Mouse (Mus musculus) kidney, postnatal 4 days (tissue): ENCODE results near the gene Prr5l.

Experiments
- DNase-seq, 2 experiments: peaks; one replicate each; pipeline ENCODE4 v3.0.0; 2021; ENCODE audit warnings: mixed read lengths in 2 of 2

The Prr5l gene

GRCm38 (mm10) chr2:101721835-101722234, 161.0 kb downstream of the Prr5l start:
- DNase-seq, result no peak

- DNase-seq, result no peak
Observed at GRCm38 (mm10) chr2:101717162-101717561, 165.7 kb downstream of the Prr5l start.

DNA sequence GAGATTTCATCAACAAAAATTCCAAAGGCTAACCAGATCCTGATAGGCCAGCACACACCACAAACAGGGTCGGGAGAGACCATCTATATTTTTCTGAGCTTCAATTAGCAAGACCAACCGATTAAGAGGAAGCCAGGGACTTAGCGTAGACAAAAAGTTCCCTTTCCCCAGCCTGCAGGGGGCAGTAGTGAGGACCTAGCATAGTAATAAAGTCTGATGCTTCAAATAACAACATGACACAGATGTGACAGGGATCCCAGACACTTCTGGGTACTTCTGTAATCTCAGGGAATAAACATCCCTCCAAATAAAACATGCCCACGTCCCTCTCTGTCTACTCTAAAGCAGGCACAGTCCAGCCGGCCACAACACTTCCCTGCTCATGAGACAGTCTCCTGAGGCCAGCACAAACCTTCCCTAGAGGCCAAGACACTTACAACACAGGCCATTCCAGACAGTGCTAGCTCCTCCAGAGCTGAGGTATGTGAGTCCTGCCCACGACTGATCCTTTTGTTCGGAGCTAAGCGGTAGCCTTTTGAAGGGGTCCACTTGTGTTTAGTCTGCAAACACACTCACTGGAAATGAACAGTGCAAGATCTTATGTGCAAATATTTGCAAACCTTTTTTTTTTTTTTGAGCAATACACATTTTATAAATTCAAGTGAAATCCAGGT, 167.0 kb downstream of the Prr5l start:
- DNase-seq, result peak; percentile 68 to 71

GRCm38 (mm10) chr2:101711608-101712007, 171.2 kb downstream of the Prr5l start:
- peak in 1 of 2 experiments; percentile 19 for DNase-seq

DNA sequence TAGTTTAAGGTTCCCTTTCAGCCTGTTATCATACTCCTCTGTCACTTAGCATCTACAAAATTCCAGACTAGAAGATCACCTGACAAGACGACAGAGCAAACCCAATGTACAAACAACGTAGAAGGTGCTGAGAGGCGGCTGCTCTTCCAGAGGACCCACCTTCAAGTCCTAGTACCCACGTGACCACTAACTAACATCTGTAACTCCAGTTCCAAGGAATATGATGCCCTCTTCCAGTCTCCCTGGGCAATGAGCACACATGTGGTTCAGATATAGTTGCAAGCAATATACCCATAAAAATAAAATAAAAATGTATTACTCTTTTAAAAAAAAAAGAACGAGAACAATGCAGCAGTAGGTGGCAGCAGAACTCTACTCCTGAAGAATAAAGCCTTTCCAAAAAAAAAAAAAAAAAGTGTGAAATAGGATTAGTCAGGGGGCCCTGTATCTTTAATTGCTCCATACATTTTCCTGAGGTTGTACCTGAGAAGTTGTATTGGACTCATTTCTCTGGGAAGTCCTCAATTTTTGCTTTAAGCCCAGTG, 176.8 kb downstream of the Prr5l start:
- DNase-seq, result peak; percentile 34 to 47

GRCm38 (mm10) chr2:101699284-101699683, 183.5 kb downstream of the Prr5l start:
- no peak for DNase-seq

DNA sequence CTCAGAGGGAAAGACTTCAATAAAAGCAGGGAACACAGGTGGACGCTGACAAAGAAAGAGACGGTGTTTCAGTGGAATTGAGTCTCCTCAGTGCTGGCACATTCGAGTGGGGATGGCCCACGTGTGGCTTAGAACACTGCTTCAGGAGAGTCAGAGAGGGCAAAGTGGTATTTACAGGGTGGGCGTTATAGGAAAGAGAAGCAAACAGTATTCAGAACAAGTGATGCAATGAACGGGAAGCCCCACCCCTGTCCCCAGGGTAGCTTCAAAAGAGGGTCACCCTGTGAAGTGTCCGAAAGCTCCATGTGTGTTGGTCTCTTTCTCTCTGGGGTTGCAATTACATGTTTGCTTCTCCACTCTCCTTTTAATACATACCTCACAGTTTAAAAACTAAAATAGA, 187.2 kb downstream of the Prr5l start:
- no peak for DNase-seq

GRCm38 (mm10) chr2:101693577-101694215, 189.1 kb downstream of the Prr5l start:
- peak in 1 of 2 experiments; percentile 16 for DNase-seq

GRCm38 (mm10) chr2:101693043-101693442, 189.8 kb downstream of the Prr5l start:
- DNase-seq, result no peak

GRCm38 (mm10) chr2:101690252-101690827, 192.5 kb downstream of the Prr5l start:
- no peak for DNase-seq

DNA sequence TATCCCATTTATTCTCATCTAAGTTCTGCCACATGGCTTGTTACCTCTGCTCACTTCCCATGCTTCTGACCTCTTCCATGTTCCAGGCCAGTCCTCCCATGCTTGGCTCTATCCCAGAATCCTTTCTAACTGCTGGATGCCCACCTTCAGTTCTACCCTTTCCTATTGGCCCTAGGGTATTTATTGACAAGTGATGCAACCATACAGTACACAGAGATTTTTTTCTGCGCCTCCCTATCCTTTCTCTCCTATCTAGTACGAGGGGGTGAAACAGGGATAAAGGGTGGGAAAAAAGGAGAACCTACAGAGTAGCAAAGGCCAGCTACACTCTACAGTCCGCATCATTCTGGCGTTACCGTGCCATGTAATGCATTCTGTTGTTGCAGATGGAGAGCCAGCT, 194.8 kb downstream of the Prr5l start:
- no peak for DNase-seq

DNA sequence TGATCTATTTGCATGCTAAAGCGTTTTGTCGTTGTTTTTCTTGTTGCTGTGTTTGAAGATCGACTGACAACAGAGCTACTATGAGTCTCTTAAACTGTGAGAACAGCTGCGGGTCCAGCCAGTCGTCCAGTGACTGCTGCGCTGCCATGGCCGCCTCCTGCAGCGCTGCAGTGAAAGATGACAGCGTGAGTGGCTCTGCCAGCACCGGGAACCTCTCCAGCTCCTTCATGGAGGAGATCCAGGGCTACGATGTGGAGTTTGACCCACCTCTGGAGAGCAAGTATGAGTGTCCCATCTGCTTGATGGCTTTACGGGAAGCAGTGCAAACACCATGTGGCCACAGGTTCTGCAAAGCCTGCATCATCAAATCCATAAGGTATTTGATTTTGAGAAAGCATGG, 198.4 kb downstream of the Prr5l start:
- no peak for DNase-seq

DNA sequence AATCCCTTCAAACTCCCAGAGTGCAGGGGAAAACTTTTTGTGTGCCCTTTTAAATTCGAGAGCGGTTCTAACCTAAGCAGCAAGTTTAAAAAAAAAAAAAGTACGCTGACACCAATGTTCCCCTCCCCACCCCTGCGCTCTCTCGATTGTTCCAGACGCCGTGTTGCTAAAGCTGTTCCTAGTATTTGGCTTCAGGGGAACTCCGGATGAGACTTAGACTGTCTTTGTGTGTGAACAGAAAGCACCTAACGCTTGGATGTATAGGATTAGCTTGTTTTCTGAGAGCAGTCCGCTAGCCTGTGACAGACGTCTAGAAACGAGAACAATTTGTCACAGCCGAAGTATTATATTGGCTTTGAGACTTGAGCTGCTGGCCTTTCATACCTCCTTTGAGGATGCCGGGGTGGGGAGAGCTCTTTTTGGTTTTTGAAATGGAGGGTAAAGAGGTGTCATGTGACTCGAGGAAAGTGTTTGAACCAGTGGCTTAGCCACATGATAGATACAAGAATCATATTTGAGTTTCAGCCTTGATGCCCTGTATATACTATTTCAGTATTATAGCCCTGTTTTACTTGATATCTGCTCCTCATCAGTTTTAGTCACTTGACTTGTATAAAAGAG, 203.6 kb downstream of the Prr5l start:
- DNase-seq, result peak in 1 of 2 experiments; percentile 33

DNA sequence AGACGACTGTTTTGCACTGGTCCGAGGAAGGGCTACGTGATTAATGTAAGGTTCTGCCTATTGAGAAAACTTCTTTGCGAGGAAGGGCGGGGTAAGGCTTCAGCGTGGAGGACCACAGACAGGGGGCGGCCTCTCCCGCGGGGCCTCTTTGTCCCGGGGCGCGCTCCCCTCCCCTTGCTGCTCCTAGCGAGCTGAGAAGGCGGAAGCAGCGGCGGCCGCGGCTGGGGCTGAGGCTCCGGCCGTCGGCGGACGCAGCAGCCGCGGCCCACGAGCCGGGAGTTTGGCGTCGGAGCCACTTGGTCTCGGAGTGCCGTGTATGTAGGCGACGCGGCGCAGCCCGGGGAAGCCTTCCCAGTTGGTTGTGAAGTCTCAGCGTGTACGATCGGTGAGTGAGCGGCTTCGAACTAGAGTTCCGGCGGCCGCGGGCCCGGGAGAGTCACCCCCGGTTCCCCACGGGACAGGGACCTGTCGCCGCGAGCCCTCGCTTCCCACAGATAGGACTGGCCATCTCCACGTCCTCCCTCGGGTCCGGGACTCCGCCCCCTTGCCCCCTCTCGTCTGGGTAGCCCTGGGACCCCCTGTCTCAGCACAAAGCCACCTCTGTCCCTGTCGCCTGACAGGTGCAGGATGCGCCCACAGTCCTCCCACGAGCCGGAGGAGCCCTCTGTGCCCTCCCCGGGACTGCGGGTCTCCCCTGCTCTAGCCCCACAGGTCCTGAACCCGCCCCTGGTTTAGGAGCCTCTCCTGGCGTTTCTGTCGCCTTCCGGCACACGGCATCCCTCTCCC, 204.4 kb downstream of the Prr5l start, which contains the start of gene Traf6:
Traf6 (plus strand) TSS at position 194 of the 786 bp plus-strand sequence.
- peak; percentile 94 to 95 for DNase-seq

GRCm38 (mm10) chr2:101673547-101673946, 209.3 kb downstream of the Prr5l start:
- DNase-seq, result no peak

DNA sequence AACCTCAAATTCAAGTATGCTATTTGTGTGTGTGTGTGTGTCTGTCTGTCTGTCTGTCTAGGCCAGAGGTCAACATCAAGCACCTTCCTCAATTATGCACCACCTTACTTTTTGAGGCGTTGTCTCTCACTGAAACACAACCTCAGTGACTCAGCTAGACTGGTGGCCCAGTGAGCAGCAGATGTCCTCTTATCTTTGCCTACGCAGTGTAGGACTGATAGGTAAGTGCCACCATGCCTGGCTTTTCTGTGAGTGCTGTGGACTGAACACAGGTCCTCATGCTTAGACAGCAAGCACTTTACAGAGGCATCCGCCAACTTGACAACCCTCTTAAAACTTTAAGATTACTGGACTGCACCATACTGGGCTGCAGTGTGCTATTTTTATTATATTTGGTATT, 214.1 kb downstream of the Prr5l start:
- no peak for DNase-seq

DNA sequence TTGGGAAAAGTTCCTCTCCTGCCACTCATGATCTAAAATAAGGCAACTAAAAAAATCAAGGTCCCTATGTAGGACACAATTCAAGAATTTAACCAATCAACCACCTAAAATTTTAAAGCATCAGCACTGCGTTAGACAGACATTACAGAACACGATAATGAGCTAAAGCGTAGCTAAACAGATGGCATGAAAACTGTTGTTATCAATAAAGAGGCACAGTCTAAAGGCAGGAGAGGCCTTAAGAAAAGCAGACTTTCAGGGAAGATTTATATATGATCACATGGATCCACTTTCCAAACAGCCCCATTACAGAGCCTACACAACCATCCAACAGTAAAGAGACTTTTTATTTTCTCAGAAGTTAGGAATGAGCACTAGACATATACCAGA, 217.1 kb downstream of the Prr5l start:
- no peak for DNase-seq

DNA sequence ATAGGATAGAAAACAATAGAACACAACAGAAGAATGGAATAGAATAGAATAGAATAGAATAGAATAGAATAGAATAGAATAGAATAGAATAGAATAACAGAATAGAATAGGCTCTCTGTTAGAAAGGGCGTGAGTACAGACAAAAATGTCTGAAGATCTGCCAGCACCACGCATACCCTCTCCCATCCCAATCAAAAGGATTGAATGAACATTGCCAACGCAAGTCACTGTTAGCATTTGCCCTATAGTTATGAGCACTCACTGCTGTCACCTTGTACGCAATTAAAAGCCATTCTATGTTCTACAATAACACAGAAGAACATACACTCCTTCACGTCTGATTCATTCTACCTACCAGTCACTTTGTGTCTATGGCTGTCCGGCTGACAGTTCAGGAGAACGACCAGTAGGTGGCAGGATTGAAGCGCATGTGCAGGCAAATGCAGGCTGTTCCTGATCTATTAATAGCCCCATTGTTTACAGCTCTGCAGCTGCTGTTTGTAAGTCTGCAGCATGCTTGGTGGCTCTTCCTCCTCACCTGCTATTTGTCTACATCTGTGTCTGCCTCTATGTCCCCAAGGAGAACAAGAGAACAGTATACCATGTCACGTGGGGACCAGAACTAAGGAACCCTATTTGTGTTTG, 217.6 kb downstream of the Prr5l start:
- peak; percentile 83 to 87 for DNase-seq
